Comparison of ENCODE assay signal across 8 mouse cellular contexts in the genomic region with DNA sequence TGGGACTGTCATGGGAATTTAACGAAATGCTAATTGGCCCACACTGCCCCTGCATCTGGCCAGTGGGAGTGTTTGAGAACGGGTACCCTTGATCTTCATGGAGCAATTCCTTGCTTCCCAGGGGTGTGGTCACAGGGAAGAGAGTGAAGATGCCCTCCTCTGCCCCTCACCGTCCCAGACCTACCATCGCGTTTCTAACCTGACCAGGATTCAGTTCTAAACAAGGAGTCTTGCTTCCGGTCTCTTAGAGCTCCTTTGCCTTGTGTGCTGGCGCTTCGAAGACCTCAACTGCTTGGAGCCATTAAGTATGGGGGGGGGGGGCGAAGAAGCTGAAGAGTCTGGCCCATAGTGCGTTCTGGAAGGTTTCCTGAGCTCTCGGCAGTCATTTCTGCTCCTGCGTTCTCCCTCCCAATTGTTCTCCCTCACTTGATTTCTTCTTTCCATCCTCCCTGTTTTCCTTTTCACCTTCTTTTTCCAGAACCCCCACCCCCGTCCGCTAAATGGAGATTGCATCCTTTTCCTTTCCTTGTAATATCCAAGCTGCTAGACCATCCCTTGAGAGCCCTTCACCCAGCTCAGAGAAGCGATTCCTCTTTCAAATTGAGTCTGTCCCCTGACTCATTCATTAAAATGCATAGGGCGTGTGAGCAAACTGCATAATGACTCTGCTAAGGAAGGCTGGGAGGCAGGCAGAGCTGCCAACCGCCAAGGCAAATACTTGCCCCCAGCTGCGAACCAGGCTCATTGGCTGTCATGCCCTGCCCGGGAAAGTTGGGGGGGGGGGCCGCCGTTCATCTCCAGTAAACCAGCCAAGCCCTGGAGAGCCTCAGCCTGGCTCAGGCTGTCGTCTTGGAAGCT. TPM values are rescaled to one million over a fixed set of nuclear protein-coding genes. Genes with fewer than 3 reads are reported as not detected.
DNase-seq lines count a peak whose midpoint lies in the region; ATAC-seq and TF ChIP-seq lines count a peak whose summit lies in the region.

No protein-coding gene starts in this region.

- peaks cover 12% of the 10 kb centered on the region for H3K36me3 ChIP-seq in E14TG2a.4 (ENCODE audit: insufficient read depth, low read length)
- no peaks in the 10 kb centered on the region for H3K36me3 ChIP-seq in forebrain, embryonic 16.5 days (ENCODE audit: control insufficient read depth, insufficient read depth)
- H3K36me3 ChIP-seq in intestine, embryonic 15.5 days, result no peaks in the 10 kb centered on the region
- H3K36me3 ChIP-seq in limb, embryonic 10.5 days, result no peaks in the 10 kb centered on the region; the same call in 1 of the 2 replicates
- no peaks in the 10 kb centered on the region for H3K36me3 ChIP-seq in neural tube, embryonic 11.5 days (ENCODE audit: control insufficient read depth, insufficient read depth, low read length)

- H3K4me1 ChIP-seq in E14TG2a.4 (replicated peaks; ENCODE audit: low read depth, low read length), result peaks cover 68% of the 10 kb centered on the region
- peaks cover 37% of the 10 kb centered on the region for H3K4me1 ChIP-seq in forebrain, embryonic 16.5 days (replicated peaks; ENCODE audit: control insufficient read depth, insufficient read depth, low read length)
- peaks cover 30% of the 10 kb centered on the region for H3K4me1 ChIP-seq in intestine, embryonic 15.5 days (replicated peaks)
- H3K4me1 ChIP-seq in limb, embryonic 10.5 days, result peaks cover 42% of the 10 kb centered on the region
- H3K4me1 ChIP-seq in neural tube, embryonic 11.5 days (ENCODE audit: control insufficient read depth, insufficient read depth, low read length), result peaks cover 27% of the 10 kb centered on the region

- H3K9me3 ChIP-seq in E14TG2a.4 (ENCODE audit: low read length), result no peaks in the 10 kb centered on the region
- no peaks in the 10 kb centered on the region for H3K9me3 ChIP-seq in forebrain, embryonic 16.5 days (ENCODE audit: control insufficient read depth, low read length)
- H3K9me3 ChIP-seq in intestine, embryonic 15.5 days, result no peaks in the 10 kb centered on the region
- H3K9me3 ChIP-seq in limb, embryonic 10.5 days (replicated peaks), result no peaks in the 10 kb centered on the region
- no peaks in the 10 kb centered on the region for H3K9me3 ChIP-seq in neural tube, embryonic 11.5 days (ENCODE audit: control insufficient read depth, low read length)

- TF ChIP-seq CTCF in E14TG2a.4 (conservative IDR thresholded peaks at IDR 0.05; ENCODE audit: low read length), result no peak

- WGBS in forebrain, embryonic 16.5 days, result 3% methylated on average over 22 of the region's 22 CpGs
- WGBS in intestine, embryonic 15.5 days, result 19% methylated on average over 22 of the region's 22 CpGs
- WGBS in limb, embryonic 10.5 days, result 10% methylated on average over 22 of the region's 22 CpGs
- WGBS in neural tube, embryonic 11.5 days, result 7% methylated on average over 22 of the region's 22 CpGs

- H3K4me3 ChIP-seq in E14TG2a.4 (replicated peaks; ENCODE audit: low read length), result peak overlapping the region; percentile 63
- H3K4me3 ChIP-seq in forebrain, embryonic 16.5 days (replicated peaks; ENCODE audit: low read length), result peak overlapping the region; percentile 17; the same call in 1 of the 2 replicates
- H3K4me3 ChIP-seq in intestine, embryonic 15.5 days (replicated peaks), result no peak overlapping the region
- peak overlapping the region; percentile 13; the same call in 1 of the 2 replicates for H3K4me3 ChIP-seq in limb, embryonic 10.5 days
- no peak overlapping the region for H3K4me3 ChIP-seq in neural tube, embryonic 11.5 days (ENCODE audit: low read depth, low read length)

- DNase-seq in brain, adult 2 months (ENCODE audit: low read depth, low spot score), result peak; percentile 90
- DNase-seq in limb, embryonic 10.5 days (ENCODE audit: low spot score), result no peak
- DNase-seq in neural tube, embryonic 11.5 days (ENCODE audit: low spot score), result peak; percentile 86
- DNase-seq in thymus, adult 18-20 months, result no peak
- DNase-seq in urinary bladder, postnatal 10 days (ENCODE audit: low spot score), result no peak

- peaks cover 10% of the 10 kb centered on the region; the same call in 1 of the 2 replicates for H3K27me3 ChIP-seq in E14TG2a.4 (ENCODE audit: insufficient read depth, low read length)
- H3K27me3 ChIP-seq in forebrain, embryonic 16.5 days (replicated peaks; ENCODE audit: control insufficient read depth, insufficient read depth, low read length), result no peaks in the 10 kb centered on the region
- H3K27me3 ChIP-seq in intestine, embryonic 15.5 days (replicated peaks), result no peaks in the 10 kb centered on the region
- H3K27me3 ChIP-seq in limb, embryonic 10.5 days (ENCODE audit: low read depth, poor library complexity, severe bottlenecking), result no peaks in the 10 kb centered on the region
- H3K27me3 ChIP-seq in neural tube, embryonic 11.5 days (ENCODE audit: control insufficient read depth, insufficient read depth, low read length), result no peaks in the 10 kb centered on the region

- ATAC-seq in forebrain, embryonic 16.5 days, result peak; percentile 90
- ATAC-seq in intestine, embryonic 15.5 days, result no peak
- ATAC-seq in neural tube, embryonic 11.5 days (ENCODE audit: insufficient read depth, low FRiP score, low TSS enrichment), result peak; percentile 88

- peak overlapping the region; percentile 83 for H3K27ac ChIP-seq in forebrain, embryonic 16.5 days (ENCODE audit: low read length)
- peak overlapping the region; percentile 81 for H3K27ac ChIP-seq in intestine, embryonic 15.5 days
- H3K27ac ChIP-seq in limb, embryonic 10.5 days, result peak overlapping the region; percentile 73
- H3K27ac ChIP-seq in neural tube, embryonic 11.5 days (ENCODE audit: low read depth, low read length), result peak overlapping the region; percentile 60

- peak overlapping the region; percentile 46 for H3K4me2 ChIP-seq in forebrain, embryonic 16.5 days (ENCODE audit: low read length)
- peak overlapping the region; percentile 48 for H3K4me2 ChIP-seq in intestine, embryonic 15.5 days (replicated peaks)
- H3K4me2 ChIP-seq in neural tube, embryonic 11.5 days (ENCODE audit: low read depth), result peak overlapping the region; percentile 13

- peak overlapping the region; percentile 36 for H3K9ac ChIP-seq in forebrain, embryonic 16.5 days (replicated peaks; ENCODE audit: low read depth, low read length)
- no peak overlapping the region for H3K9ac ChIP-seq in intestine, embryonic 15.5 days
- no peak overlapping the region; the same call in 1 of the 2 replicates for H3K9ac ChIP-seq in neural tube, embryonic 11.5 days (ENCODE audit: low read length)

RNA-seq across cellular contexts. Expression of a gene that starts 42.0 kb away (rescaled TPM):
- 93.7 and 97.7 TPM in 2 replicates for polyA plus RNA-seq in forebrain, embryonic 16.5 days (2015; fragmentation: Nextera tagmentation; extraction: Ambion mirVana)
- 154 and 226 TPM in 2 replicates for polyA plus RNA-seq in intestine, embryonic 15.5 days (2015; fragmentation: Nextera tagmentation; extraction: Ambion mirVana)
- polyA plus RNA-seq in limb, embryonic 10.5 days (2016; fragmentation: Nextera tagmentation; extraction: Ambion mirVana), result 35.8 and 45.5 TPM in 2 replicates
- 54.4 and 62.9 TPM in 2 replicates for polyA plus RNA-seq in neural tube, embryonic 11.5 days (2014; fragmentation: Nextera tagmentation; extraction: Ambion mirVana)

RNA-seq across cellular contexts. Expression of a gene that starts 53.0 kb away (rescaled TPM):
- 0.58 and 0.60 TPM in 2 replicates for polyA plus RNA-seq in forebrain, embryonic 16.5 days (2015; fragmentation: Nextera tagmentation; extraction: Ambion mirVana)
- polyA plus RNA-seq in intestine, embryonic 15.5 days (2015; fragmentation: Nextera tagmentation; extraction: Ambion mirVana), result 0.15 and 0.23 TPM in 2 replicates
- polyA plus RNA-seq in limb, embryonic 10.5 days (2016; fragmentation: Nextera tagmentation; extraction: Ambion mirVana), result not detected in 2 replicates
- polyA plus RNA-seq in neural tube, embryonic 11.5 days (2014; fragmentation: Nextera tagmentation; extraction: Ambion mirVana), result not detected in 2 replicates

Comparison
In these comparisons a context has a peak if more than half of its experiments do, and no peak if none do; other contexts are left out.
1. H3K4me3 ChIP-seq: peak in E14TG2a.4 (single experiment), forebrain, embryonic 16.5 days (single experiment) and limb, embryonic 10.5 days (single experiment); none in intestine, embryonic 15.5 days (single experiment) and neural tube, embryonic 11.5 days (single experiment).
2. DNase-seq: peak in brain, adult 2 months (single experiment) and neural tube, embryonic 11.5 days (single experiment); none in limb, embryonic 10.5 days (single experiment), thymus, adult 18-20 months (0 of 2) and urinary bladder, postnatal 10 days (single experiment).
3. Peak in every context shown above with its lines, with median percentiles within 50 percentile points of each other: H3K27ac ChIP-seq and H3K4me2 ChIP-seq.